Mouse (Mus musculus) spleen, postnatal 14 days (tissue): ENCODE measurements at regions not wholly inside any gene's neighbourhood (a gene's known extent, or its start where the extent isn't known, plus 50 kb on each side); places are given as distances from the start of the nearest gene placed in this dataset.

Source experiments
- DNase-seq, 2 experiments: peaks; one replicate each; pipeline ENCODE4 v3.0.0; 2021 to 2022; ENCODE audit warnings: low spot score in 2 of 2

- DNase-seq: no peak
Observed at GRCm38 (mm10) chr4:55749949-55750600, 217.8 kb upstream of the Klf4 start.

GRCm38 (mm10) chr4:55741355-55741754 is 209.1 kb upstream of the Klf4 start:
- no peak for DNase-seq

- DNase-seq: no peak
Observed at GRCm38 (mm10) chr4:55740062-55740461, 207.8 kb upstream of the Klf4 start.

GRCm38 (mm10) chr4:55738714-55739113 is 206.4 kb upstream of the Klf4 start:
- no peak for DNase-seq

GRCm38 (mm10) chr4:55735453-55735852 is 203.2 kb upstream of the Klf4 start:
- DNase-seq: no peak

GRCm38 (mm10) chr4:55734331-55734730 is 202.1 kb upstream of the Klf4 start:
- DNase-seq: no peak

- no peak for DNase-seq
Observed at GRCm38 (mm10) chr4:55733223-55733622, 201.0 kb upstream of the Klf4 start.

- DNase-seq: no peak
Observed at GRCm38 (mm10) chr4:55732006-55732405, 199.7 kb upstream of the Klf4 start.

- DNase-seq: no peak
Observed at GRCm38 (mm10) chr4:55730266-55730665, 198.0 kb upstream of the Klf4 start.

- no peak for DNase-seq
Observed at GRCm38 (mm10) chr4:55727178-55727577, 194.9 kb upstream of the Klf4 start.

- DNase-seq: no peak
Observed at GRCm38 (mm10) chr4:55726081-55726480, 193.8 kb upstream of the Klf4 start.

- no peak for DNase-seq
Observed at GRCm38 (mm10) chr4:55724286-55724685, 192.0 kb upstream of the Klf4 start.

GRCm38 (mm10) chr4:55723124-55723523 is 190.9 kb upstream of the Klf4 start:
- no peak for DNase-seq

GRCm38 (mm10) chr4:55722388-55722787 is 190.1 kb upstream of the Klf4 start:
- no peak for DNase-seq

GRCm38 (mm10) chr4:55721834-55722233 is 189.6 kb upstream of the Klf4 start:
- no peak for DNase-seq

- DNase-seq: no peak
Observed at GRCm38 (mm10) chr4:55718438-55718837, 186.2 kb upstream of the Klf4 start.

- no peak for DNase-seq
Observed at GRCm38 (mm10) chr4:55716161-55716651, 183.9 kb upstream of the Klf4 start.

- no peak for DNase-seq
Observed at GRCm38 (mm10) chr4:55711500-55712341, 179.5 kb upstream of the Klf4 start.

GRCm38 (mm10) chr4:55710476-55710875 is 178.2 kb upstream of the Klf4 start:
- DNase-seq: no peak

- DNase-seq: no peak
Observed at GRCm38 (mm10) chr4:55708808-55709207, 176.5 kb upstream of the Klf4 start.

GRCm38 (mm10) chr4:55707916-55708315 is 175.7 kb upstream of the Klf4 start:
- no peak for DNase-seq

GRCm38 (mm10) chr4:55704921-55705320 is 172.7 kb upstream of the Klf4 start:
- no peak for DNase-seq

GRCm38 (mm10) chr4:55703346-55703916 is 171.2 kb upstream of the Klf4 start:
- DNase-seq: no peak
